Mouse (Mus musculus): ENCODE measurements around the gene Crip1.

Crip1 gene

GRCm38 (mm10) chr12:113130732-113131131, 15.4 kb upstream of the Crip1 start:
- DNase-seq (ENCODE audit: low read depth, low spot score): no peak

- no peak for DNase-seq (ENCODE audit: low read depth, low spot score)
These were observed 14.5 kb upstream of the Crip1 start for GRCm38 (mm10) chr12:113131601-113132000.

GRCm38 (mm10) chr12:113132567-113132966, 13.5 kb upstream of the Crip1 start:
- peak; percentile 79 for DNase-seq (ENCODE audit: low read depth, low spot score)

DNA sequence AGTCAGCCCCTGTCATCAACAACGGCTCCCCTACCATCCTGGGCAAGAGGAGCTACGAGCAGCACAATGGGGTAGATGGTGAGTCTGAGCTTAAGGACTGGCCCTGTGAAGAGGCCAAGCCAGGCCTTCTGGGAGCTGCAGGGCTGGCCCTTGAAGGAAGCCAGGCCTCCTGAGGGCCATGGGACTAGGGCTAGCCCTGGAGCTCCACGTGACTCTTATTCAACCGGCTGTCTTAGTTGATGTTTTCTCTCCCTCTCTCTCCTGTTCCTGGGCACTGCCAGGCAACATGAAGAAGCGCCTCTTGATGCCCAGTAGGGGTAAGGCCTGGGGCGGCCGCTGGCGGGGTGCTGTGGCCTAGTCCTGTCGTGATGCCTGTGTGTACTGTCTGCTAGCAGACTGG, 12.9 kb upstream of the Crip1 start:
- DNase-seq (ENCODE audit: low read depth, low spot score): no peak

GRCm38 (mm10) chr12:113133861-113134403, 12.2 kb upstream of the Crip1 start:
- DNase-seq (ENCODE audit: low read depth, low spot score): no peak

DNA sequence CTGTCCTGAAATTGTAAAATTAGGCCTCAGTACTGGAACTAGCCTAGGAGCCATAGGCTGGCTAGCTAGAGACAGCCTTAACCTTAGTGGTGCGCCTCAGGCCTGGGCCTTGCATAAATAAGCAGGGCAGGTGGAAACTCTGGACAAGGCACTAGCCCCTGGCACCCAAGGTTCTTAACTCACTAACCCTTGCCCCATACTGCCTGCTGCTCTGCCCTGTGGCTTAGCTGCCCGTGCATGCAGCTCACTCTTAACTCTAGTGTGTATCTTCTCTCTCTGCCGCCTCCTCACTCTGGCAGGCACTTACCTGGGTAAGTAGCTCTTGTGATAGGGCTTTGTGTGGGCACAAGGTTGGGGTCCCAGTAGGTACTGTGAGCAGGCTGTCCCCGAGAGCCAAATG, 11.6 kb upstream of the Crip1 start:
- DNase-seq (ENCODE audit: low read depth, low spot score): no peak

DNA sequence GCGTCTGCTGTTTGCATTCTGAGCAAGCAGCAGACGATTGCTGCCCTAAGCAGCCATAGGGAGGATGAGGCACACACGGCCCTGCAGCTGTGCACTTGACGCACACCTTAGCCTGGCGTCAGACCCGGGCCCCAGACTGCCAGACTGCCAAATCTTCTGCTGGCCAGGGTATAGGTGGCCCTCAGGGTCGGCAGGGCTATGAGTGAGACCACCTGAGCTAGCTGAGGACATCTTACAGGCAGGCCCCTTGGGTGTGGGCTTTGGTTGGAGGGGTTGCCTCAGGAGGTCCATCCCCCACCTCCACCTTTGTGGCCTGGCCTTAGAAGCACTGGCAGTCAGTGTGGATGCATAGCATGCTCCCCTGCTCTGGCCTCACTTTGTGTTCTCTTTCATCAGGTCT, 10.7 kb upstream of the Crip1 start:
- no peak for DNase-seq (ENCODE audit: low read depth, low spot score)

DNA sequence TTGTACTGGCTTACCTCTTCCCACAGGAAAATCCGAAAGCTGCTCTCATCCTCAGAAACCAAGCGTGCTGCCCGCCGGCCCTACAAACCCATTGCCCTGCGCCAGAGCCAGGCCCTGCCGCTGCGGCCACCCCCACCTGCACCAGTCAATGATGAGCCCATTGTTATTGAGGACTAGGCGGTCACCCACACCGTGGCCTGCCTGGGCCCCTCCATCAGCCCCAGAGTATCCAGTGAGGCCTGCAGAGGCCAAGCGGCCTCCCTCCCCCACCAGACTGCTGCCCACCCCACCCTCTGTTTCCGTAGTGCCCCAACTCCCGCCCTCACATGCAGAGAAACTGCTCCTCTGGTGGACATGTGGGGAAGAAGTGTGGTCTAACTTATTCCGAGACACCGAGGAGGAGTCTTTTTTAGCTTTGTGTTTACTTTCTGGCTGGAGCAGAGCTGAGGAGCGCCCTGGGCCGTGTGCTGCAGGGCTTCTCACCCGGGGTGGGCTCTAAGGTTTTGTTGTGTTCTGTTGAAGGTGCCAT, 9.6 kb upstream of the Crip1 start:
- DNase-seq (ENCODE audit: low read depth, low spot score): no peak

DNA sequence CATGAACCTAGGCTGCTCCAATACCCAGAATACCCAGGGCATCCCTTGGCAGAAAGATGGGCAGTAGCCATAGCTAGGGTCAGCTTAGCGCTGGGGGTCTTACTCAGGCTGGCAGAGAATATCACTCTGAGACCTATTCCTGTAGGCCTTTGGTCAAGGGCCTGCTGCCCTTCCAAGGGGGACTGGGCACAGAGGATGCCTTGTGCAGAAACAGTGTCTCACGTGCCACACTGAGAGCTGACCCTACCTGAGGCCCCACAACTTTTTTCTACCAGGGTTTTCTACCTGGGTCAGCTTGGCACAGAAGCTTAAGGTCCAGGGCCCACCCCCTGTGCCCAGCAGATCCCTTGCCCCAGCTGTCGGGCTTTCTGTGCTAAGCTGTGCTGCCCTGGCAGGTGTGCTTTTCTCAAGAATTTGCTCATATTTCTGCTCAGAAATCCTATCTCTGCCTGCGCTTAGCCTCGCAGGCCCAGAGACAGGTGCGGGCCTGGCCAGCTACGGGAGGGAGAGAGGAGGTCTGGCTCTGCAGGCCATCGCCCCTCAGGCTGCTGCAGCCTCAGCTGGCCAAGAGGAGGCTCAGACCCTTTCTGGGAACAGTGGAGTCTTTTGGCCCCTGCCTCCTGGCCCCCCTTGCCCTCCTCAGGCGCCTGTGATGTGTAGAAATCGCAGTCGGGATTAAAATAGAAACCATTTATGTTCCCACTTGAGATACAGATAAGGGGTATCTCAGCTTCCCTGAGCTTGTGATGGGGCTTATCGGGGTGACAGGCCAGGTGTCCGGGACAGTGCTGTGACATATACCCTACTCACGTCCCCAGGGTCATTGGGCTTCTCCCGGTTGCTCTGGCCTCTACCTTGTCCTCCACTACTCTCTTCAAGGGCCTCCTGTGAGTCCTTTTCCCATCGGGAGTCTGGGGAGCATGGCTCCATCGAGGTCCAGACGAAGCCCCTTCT, 8.6 kb upstream of the Crip1 start:
- no peak for DNase-seq (ENCODE audit: low read depth, low spot score)

GRCm38 (mm10) chr12:113138291-113138690, 7.8 kb upstream of the Crip1 start:
- DNase-seq (ENCODE audit: low read depth, low spot score): no peak

DNA sequence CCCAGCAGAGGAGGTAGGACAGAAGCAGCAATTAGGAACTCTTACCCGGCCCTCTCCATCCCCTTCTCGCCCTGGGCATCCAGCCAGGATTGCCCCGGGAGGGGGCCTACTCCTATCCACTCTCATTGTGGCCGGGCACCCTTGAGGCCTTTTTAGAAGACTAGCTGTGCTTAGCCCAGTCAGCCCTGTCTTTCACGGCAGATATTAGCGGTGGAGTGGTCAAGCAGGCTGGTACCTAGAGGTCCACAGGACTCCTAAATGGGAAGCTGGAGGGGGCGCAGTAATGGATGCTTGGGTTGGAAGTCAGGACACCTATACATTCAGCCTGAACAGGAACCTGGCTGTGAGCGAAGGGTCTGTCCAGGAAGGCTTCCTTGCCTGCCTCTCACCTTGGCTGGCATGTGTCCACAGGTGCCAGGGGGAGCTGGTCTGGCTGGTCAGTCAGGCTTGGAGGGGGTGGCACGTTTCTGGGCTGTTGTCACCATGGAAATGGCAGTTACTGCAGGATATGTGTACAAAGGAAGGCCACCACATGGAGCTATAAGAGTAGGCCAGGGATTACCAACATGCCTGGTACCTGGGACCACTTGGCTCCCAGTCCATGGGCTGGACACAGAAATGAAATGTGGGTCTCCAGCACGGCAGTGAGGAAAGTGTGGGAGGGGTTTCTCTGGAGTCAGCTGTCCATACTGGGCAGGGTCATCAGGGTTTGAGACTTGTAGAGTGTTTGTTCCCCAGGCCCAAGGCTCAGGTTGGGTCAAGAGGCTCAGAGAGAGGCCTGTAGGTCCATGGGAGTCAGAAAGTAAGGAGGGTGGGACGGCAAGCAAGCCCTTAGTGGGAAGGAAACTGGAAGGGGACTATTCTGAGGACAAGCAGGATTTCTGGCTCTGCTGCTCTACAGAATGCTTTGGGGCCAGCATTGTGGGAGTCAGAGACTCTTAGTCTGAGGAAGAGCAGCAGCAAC, 6.9 kb upstream of the Crip1 start:
- no peak for DNase-seq (ENCODE audit: low read depth, low spot score)

- DNase-seq (ENCODE audit: low read depth, low spot score): peak; percentile 81
These were observed 6.1 kb upstream of the Crip1 start, which contains the start of gene Crip2 for GRCm38 (mm10) chr12:113139908-113140615. Crip2 (plus strand) TSS chr12:113140236.

- DNase-seq (ENCODE audit: low read depth, low spot score): no peak
These were observed 5.3 kb upstream of the Crip1 start for GRCm38 (mm10) chr12:113140616-113141411.

GRCm38 (mm10) chr12:113141531-113141973, 4.6 kb upstream of the Crip1 start:
- DNase-seq (ENCODE audit: low read depth, low spot score): no peak

- peak; percentile 84 for DNase-seq (ENCODE audit: low read depth, low spot score)
These were observed 3.8 kb upstream of the Crip1 start for GRCm38 (mm10) chr12:113142021-113142975.

DNA sequence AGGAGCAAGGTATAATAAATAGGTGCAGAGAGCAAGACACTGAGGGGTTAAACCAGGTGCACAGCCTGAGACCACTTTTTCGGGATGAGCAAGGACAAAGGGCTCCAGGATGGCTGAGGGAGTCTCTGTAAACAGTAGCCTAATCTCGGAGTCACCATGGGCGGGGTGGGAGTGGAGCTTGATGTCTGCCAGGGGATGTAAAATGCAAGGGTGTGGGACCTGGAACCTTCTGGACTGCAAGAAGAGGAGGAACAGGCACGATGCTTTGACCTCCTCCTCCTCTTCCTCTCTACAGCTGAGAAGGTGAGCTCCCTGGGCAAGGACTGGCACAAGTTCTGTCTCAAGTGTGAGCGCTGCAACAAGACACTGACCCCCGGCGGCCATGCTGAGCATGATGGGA, 3.0 kb upstream of the Crip1 start:
- no peak for DNase-seq (ENCODE audit: low read depth, low spot score)

DNA sequence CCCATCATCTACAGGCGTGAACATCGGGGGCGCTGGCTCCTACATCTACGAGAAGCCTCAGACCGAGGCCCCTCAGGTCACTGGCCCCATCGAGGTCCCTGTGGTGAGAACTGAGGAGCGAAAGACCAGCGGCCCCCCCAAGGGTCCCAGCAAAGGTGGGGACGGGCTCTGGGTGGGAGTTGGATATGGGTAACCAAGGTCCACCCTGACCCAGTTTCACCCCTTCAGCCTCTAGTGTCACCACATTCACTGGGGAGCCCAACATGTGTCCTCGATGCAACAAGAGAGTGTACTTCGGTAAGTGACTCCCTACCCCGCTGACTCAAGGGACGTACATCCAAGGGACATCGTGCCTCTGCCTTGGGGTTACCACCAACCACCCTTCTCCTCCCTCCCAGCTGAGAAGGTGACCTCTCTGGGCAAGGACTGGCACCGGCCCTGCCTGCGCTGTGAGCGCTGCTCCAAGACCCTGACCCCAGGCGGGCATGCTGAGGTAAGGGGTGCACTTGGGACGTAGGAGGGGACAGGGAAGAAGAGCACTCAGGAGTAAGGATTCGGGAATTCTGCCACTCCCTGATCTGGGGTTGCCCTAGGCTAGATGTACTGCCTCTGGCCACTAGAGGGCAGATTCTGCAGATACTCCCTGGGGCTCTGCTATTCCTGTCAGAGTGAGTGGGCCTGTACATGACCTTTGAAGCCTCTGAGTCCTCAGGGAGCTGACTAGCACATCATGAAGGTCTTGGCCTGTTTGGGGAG, 1.9 kb upstream of the Crip1 start:
- DNase-seq (ENCODE audit: low read depth, low spot score): no peak

GRCm38 (mm10) chr12:113144886-113145285, 1.2 kb upstream of the Crip1 start:
- no peak for DNase-seq (ENCODE audit: low read depth, low spot score)

Measured in skeletal muscle tissue, adult 2 months (tissue).